Mouse (Mus musculus): ENCODE results near the gene Sgk2.

Gene Sgk2

DNA sequence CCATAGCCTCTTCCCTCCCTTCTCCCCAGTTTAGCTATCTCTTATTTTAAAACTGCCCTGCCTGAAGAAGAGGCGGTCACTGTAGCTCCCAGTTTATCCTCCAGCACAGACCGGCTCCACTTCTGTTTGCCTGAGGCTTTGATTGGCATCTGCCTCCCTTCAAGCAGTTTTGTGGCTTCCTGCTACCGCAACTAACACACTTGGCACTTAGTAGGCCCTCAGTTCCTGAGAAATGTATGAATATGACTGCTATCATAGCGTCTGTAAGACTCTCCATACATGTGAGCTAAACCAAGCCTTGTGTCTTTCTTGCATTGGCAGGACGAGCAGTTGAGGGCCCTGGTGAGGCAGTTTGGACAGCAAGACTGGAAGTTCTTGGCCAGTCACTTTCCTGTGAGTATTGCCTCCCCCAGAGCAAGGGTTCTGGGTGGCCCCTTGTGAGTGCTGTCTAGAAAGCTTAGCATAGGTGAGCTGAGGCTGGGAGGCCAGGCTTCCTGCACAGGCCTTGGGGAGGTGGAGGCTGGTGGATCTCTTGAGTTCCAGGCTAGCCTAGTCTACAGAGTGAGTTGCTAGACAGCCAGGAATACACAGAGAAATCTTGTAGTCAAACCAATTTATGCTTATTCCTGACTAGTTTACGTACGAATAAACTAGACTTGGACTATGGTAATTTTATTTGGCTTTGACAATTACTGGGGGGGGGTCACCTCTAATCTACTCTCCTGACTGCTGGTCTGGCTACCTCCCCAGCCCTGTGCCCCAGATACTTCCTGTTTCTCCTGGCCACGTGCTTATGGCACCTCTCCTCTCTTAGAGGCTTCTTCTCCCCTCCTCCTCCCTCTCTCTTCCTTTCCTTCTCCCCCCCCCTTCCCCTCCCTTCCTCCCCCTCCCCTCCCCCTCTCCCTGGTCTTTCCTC lies 74.3 kb downstream of the Sgk2 start:
- no peak for DNase-seq

DNA sequence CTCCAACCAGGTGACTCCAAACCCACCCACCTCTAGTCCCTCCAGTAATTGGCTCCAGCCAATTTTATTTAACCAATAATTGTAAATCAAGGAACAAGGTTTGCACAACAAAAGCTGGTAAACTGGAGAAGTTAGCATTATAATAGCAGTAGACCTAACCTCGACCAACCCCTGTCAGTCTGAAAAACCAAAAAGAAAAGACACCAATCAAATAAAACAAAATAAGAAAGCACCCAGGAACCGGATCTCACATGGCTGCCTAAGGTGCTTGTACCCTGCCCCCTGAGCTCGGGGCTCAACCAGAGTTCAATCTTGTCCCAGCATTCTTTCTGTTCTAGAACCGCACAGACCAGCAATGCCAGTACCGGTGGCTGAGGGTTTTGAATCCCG lies 75.0 kb downstream of the Sgk2 start:
- no peak for DNase-seq
